Mouse (Mus musculus) right cerebral cortex, adult 2 months (tissue): ENCODE data around the gene Ttc4.

Source experiments
- DNase-seq, 2 experiments: peaks; one replicate each; pipeline ENCODE4 v3.0.0; 2021 to 2022; ENCODE audit warnings: low spot score in 2 of 2

Ttc4 gene

DNA sequence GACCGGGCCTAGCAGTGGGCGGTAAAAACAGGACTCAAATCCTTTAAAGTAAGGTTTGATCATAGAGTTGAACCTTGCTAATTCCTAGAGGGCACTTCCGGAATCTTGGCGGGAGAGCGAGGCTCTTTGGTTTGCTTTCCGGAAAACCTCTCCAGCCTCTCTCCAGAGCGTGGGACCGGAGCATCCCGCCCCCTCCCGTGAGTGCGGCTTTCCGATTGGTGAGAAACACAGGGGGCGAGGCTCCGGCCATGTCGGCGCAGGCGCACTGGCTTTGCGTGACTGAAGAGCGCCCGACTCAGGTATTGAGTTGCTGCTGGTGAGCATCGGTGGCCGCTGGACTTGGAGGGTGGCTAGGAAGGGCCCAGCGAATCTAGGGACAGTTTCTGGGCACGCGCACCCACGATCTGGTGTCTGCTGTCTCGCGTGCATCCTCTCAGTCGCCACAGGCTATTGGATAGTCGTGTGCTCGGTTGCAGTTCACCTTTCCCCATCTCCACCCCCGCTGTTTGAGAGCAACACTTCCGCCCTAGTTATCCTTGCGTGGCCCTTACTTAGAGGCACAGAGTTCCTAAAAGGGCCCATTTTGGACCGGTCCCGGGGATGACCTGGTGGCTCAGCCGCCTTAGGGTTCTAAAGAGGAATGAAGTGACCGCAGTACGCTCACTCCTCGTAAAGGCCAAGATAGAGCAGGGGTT, 27.8 kb downstream of the Ttc4 start, which contains the start of gene Pars2:
Gene Pars2 (plus strand): TSS at position 237 of the 695 bp plus-strand sequence.
- peak; percentile 95 to 97 for DNase-seq

- DNase-seq, result no peak
Observed at GRCm38 (mm10) chr4:106647137-106647536, 31.6 kb downstream of the Ttc4 start.

DNA sequence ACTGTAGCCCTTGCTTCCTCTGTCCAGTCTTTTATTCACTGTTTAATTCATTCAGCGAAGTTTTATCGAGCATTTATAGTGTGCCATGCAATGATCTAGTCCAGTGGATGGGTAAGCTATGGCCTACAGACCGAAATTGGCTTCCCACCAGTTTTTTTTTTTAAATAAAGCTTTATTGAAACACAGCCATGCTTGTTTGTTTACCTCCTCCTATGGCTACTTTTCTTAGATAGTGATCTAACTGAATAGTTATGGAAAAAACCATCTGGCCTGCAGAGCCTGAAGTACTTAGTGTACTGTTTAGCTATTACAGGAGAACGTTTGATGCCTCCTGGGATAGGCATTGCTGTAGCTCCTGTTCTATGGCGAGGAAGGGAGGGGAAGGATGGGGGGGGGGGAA, 32.9 kb downstream of the Ttc4 start:
- DNase-seq, result no peak

DNA sequence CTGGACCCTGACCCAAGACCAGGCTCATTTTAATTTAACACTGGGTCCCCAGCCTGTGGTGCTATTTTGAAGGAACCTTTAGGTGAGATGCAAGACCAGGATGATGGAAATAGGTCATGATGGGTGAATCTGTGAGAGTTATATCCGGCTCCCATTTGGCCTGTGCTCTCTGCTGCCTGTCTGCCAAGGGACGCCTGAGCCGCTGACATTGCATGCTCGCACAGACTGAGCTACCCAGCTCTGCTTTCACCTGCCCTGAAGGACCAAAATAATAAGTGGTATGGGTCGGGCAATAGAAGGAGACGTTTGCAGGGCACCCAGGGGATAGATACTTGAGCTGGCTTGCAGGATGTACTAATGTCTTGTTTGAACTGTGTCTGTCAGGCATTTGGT, 34.5 kb downstream of the Ttc4 start:
- DNase-seq, result no peak

GRCm38 (mm10) chr4:106643483-106644217, 35.1 kb downstream of the Ttc4 start:
- no peak for DNase-seq

DNA sequence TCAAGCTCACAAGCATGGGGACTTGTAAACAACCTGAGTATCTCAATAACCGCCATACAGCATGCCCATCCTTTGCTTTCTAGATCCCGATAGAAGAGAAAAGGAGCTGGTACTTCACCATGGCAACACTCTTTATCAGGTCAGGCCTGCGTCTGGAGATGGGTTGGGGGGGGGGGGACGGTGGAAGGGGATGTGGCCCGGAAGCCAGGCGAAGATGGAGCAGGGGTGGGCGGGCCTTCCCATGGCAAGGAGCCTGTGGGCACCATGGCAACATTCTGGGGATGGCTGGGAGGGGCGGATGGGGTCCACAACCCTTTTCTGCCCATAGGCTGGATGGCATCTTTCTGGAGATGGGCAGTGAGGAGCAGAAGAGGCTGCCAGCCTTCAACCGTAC, 44.7 kb downstream of the Ttc4 start:
- no peak for DNase-seq

DNA sequence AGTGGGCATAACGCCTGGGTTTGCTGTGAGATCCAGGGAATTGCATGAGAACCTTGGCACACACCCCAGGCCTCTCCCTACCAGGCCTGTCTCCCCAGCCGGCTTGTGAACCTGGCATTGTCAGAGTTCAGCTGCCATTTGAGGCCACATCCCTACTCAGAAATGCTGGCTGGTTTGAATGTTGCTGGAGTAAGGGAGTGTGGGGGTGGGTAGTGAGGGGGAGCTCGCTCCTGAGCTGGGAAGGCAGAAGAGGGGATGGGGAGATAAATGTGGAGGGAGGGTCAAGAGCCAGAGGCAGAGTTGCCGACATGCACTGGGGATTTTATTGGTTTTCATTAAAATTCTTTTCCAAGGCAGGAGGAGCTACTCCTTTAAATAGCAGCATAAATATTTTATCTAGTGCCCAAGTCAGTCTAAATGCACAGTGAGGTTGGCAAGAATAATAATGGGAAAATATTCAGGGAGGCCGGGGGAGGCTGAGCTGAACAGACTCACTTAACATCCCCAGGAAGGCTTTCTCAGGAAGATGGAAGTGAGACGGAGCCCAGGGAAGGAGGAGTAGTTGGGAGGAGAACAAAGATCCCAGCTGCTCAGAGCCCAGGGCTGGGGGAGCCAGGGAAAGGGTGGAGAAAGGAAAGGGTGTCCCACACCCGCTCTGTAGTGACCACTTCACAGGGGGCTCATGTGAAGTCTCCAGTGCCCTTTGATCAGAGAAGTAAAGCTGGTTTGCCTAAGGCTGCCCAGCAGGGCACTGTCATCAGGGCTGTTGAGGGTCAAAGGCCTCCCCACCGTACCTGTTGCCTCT, 45.3 kb downstream of the Ttc4 start:
- peak in 1 of 2 experiments; percentile 39 for DNase-seq

GRCm38 (mm10) chr4:106632313-106632712, 46.4 kb downstream of the Ttc4 start:
- DNase-seq, result no peak

GRCm38 (mm10) chr4:106630333-106631220, 48.2 kb downstream of the Ttc4 start:
- peak; percentile 96 for DNase-seq

DNA sequence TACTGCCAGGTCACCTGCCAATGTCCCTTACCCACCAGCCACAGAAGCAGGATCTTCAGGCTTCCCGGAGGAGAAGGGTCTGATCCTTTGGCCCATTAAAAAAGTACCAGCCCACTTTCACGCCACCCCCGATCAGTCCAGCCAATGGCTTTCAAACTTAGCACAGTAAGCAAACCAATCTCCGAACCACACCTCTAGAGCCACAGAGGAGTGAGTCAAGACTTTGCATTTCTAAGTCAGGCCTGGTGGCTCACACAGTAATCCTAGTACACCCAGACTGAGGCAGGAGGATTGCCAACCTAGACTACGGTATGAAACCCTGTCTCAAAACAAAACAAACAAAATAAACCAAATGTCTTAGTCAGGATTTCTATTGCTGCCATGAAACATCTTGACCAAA, 49.4 kb downstream of the Ttc4 start:
- DNase-seq, result no peak

- no peak for DNase-seq
Observed at GRCm38 (mm10) chr4:106628650-106629360, 49.9 kb downstream of the Ttc4 start.

DNA sequence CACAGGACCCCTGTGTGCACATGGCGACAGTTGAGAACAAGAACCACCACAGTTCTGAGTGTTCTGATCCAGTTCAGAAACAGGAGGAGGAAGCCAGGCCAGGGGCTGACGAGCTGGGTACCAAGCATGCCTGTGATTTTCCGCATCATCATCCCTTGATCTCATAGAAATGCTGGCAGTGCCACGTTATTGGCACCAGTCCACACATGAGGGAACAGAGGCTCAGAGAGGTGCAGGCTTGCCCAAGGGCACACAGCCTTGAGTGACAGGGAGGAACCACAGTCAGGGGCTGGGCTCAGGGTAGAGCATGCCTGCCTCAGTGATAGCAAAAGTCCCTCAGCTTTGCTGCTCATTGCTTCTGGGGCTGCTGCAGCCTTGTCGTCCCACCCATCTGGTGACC, 50.9 kb downstream of the Ttc4 start:
- no peak for DNase-seq

DNA sequence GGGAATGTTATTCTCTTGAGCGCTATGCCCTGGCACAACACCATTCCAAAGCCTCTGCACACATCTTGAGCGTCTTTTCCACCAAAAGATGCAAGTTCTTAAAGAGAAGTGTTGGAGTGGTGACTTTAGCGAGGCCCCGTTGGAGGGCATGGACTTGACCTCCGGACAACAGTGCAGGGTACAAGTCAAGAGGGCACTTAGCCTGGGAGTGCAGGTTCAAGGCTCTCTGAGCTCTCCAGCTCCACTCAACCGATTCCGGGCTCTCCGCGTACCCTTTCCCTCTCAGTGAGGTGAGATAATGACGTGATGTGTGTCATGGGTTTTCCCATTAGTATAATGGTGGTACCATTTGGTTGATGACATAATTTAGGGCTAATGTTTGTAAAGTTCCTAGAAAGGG, 54.5 kb downstream of the Ttc4 start:
- no peak for DNase-seq

- no peak for DNase-seq
Observed at GRCm38 (mm10) chr4:106622712-106623111, 56.0 kb downstream of the Ttc4 start.

GRCm38 (mm10) chr4:106622030-106622493, 56.7 kb downstream of the Ttc4 start, which contains the start of gene Ttc22:
Gene Ttc22 (plus strand): TSS chr4:106622432.
- DNase-seq, result no peak

DNA sequence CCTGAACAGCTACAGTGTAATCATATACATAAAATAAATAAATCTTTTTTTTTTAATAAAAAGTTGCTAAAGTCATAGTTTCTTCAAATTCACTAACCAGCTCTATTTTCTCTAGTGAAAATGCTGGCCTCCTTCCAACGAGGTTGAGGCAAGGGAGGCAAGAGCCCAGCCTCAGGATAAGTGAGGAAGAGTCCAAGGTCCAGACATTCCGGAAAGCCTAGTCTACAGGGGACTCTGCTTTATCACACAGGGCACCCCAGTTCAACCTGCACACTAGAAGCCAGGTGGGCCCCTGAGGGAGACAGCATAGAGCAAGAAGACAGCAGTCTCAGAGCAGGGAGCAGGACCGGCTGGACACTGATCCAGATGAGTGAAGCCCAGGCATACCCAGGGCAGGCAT, 57.3 kb downstream of the Ttc4 start:
- DNase-seq, result no peak

GRCm38 (mm10) chr4:106618898-106619297, 59.8 kb downstream of the Ttc4 start:
- DNase-seq, result no peak

GRCm38 (mm10) chr4:106617056-106617455, 61.7 kb downstream of the Ttc4 start, which contains the start of gene Lexm:
Gene Lexm (minus strand): TSS chr4:106617241.
- peak; percentile 43 to 59 for DNase-seq

GRCm38 (mm10) chr4:106615637-106616036, 63.1 kb downstream of the Ttc4 start:
- no peak for DNase-seq

GRCm38 (mm10) chr4:106614881-106615280, 63.9 kb downstream of the Ttc4 start:
- DNase-seq, result no peak
